Mouse (Mus musculus): ENCODE measurements at regions not wholly inside any gene's neighbourhood (a gene's known extent, or its start where the extent isn't known, plus 50 kb on each side); places are given as distances from the start of the nearest gene placed in this dataset.

- TF ChIP-seq CTCF (IDR thresholded peaks at IDR 0.05) (no peak), EP300 (IDR thresholded peaks at IDR 0.05) (no peak)
These were observed 125.7 kb upstream of the Tut7 start for GRCm38 (mm10) chr13:59948496-59949138.
